Comparison of ENCODE assay signal across 11 mouse cellular contexts in genomic region chr17:56515690-56516410, GRCm38 (mm10). TPM values are rescaled to one million over a fixed set of nuclear protein-coding genes. Genes with fewer than 3 reads are reported as not detected.
DNase-seq lines count a peak whose midpoint lies in the region; ATAC-seq and TF ChIP-seq lines count a peak whose summit lies in the region.
"Had no signal": no experiment of that assay in that cellular context is flagged by ENCODE, and none has a peak within 500 bp of the region (broad histone marks: within the 10 kb centered on the region; RNA-seq: fewer than 3 reads in every experiment).

No protein-coding gene starts in this region.

- in situ Hi-C loops in Patski (cut with MboI; ENCODE audit: low pct_unique_long_range_greater_than_20kb): no loop called here

- peaks cover 14% of the 10 kb centered on the region; the same call in 1 of the 2 replicates for H3K4me1 ChIP-seq in kidney, embryonic 14.5 days (ENCODE audit: control insufficient read depth, insufficient read depth, low read length)
- H3K4me1 ChIP-seq in hindbrain, embryonic 13.5 days (replicated peaks): peaks cover 27% of the 10 kb centered on the region
- peaks cover 6% of the 10 kb centered on the region; the same call in 1 of the 2 replicates for H3K4me1 ChIP-seq in midbrain, postnatal 0 days (ENCODE audit: insufficient read depth, low read length)

- no peak overlapping the region for H3K27ac ChIP-seq in kidney, embryonic 14.5 days (ENCODE audit: low read depth, low read length)
- H3K27ac ChIP-seq in hindbrain, embryonic 13.5 days: peak overlapping the region; percentile 62
- no peak overlapping the region for H3K27ac ChIP-seq in midbrain, postnatal 0 days (ENCODE audit: low read depth, low read length)
- H3K27ac ChIP-seq: left cerebral cortex, adult 2 months had no signal

- no peak for DNase-seq in kidney, adult 9 months
- DNase-seq in Patski (ENCODE audit: low read depth, low spot score): peak; percentile 44
- DNase-seq in midbrain, postnatal 0 days (ENCODE audit: low spot score): peak; percentile 76
- no peak for DNase-seq in thymus, adult 18-20 months
- no peak for DNase-seq in cerebellum, adult 18-20 months
- no peak for DNase-seq in urinary bladder, adult 2 months (ENCODE audit: low spot score)

- H3K9ac ChIP-seq in kidney, embryonic 14.5 days (ENCODE audit: low read depth, low read length): peak overlapping the region; percentile 18; the same call in 1 of the 2 replicates
- peak overlapping the region; percentile 29; the same call in 1 of the 2 replicates for H3K9ac ChIP-seq in hindbrain, embryonic 13.5 days
- no peak overlapping the region for H3K9ac ChIP-seq in midbrain, postnatal 0 days (replicated peaks; ENCODE audit: low read length, poor library complexity, severe bottlenecking)

- 12% methylated on average over 13 of the region's 13 CpGs for WGBS in kidney, embryonic 14.5 days
- 11% methylated on average over 13 of the region's 13 CpGs for WGBS in hindbrain, embryonic 13.5 days
- 11% methylated on average over 13 of the region's 13 CpGs for WGBS in midbrain, postnatal 0 days

- TF ChIP-seq CTCF in Patski (IDR thresholded peaks at IDR 0.05): no peak
- TF ChIP-seq CTCF in midbrain, postnatal 0 days (IDR thresholded peaks at IDR 0.05): no peak

- no peak overlapping the region for H3K4me3 ChIP-seq in kidney, embryonic 14.5 days (ENCODE audit: low read length)
- no peak overlapping the region for H3K4me3 ChIP-seq in hindbrain, embryonic 13.5 days
- H3K4me3 ChIP-seq in midbrain, postnatal 0 days (ENCODE audit: low read depth, low read length): no peak overlapping the region
- H3K4me3 ChIP-seq: left cerebral cortex, adult 2 months had no signal

- H3K9me3 ChIP-seq in kidney, embryonic 14.5 days (ENCODE audit: control insufficient read depth, low read length): no peaks in the 10 kb centered on the region; the same call in none of the 2 replicates
- H3K9me3 ChIP-seq in hindbrain, embryonic 13.5 days: no peaks in the 10 kb centered on the region; the same call in 1 of the 2 replicates
- H3K9me3 ChIP-seq in midbrain, postnatal 0 days (ENCODE audit: low read length): no peaks in the 10 kb centered on the region

- peak; percentile 76 for ATAC-seq in kidney, embryonic 14.5 days (ENCODE audit: low FRiP score, low TSS enrichment)
- peak; percentile 48 for ATAC-seq in Patski
- peak; percentile 68 for ATAC-seq in hindbrain, embryonic 13.5 days (ENCODE audit: low FRiP score)
- ATAC-seq in midbrain, postnatal 0 days (ENCODE audit: low FRiP score): peak; percentile 57; the same call in 1 of the 2 replicates

- H3K27me3 ChIP-seq in kidney, embryonic 14.5 days (ENCODE audit: control insufficient read depth, insufficient read depth, low read length): peaks cover 23% of the 10 kb centered on the region
- peaks cover 6% of the 10 kb centered on the region for H3K27me3 ChIP-seq in Patski
- H3K27me3 ChIP-seq in hindbrain, embryonic 13.5 days: peaks cover 38% of the 10 kb centered on the region
- H3K27me3 ChIP-seq in midbrain, postnatal 0 days (ENCODE audit: insufficient read depth, low read length): peaks cover 14% of the 10 kb centered on the region; the same call in 1 of the 2 replicates

- H3K4me2 ChIP-seq in kidney, embryonic 14.5 days (replicated peaks; ENCODE audit: low read depth, low read length): peak overlapping the region; percentile 6; the same call in 1 of the 2 replicates
- peak overlapping the region; percentile 36 for H3K4me2 ChIP-seq in hindbrain, embryonic 13.5 days
- H3K4me2 ChIP-seq in midbrain, postnatal 0 days (ENCODE audit: low read depth, low read length, poor library complexity, severe bottlenecking): no peak overlapping the region

- POLR2A ChIA-PET in Patski (lab: Charles Lee): interaction anchor here (0.8 kb wide), 1 partner anchor 73 kb away, joined by 3 read pairs; no protein-coding TSS in a partner anchor

- no peaks in the 10 kb centered on the region for H3K36me3 ChIP-seq in kidney, embryonic 14.5 days (ENCODE audit: control insufficient read depth, insufficient read depth, low read length)
- no peaks in the 10 kb centered on the region for H3K36me3 ChIP-seq in hindbrain, embryonic 13.5 days
- no peaks in the 10 kb centered on the region for H3K36me3 ChIP-seq in midbrain, postnatal 0 days (ENCODE audit: insufficient read depth, low read length)

- CTCF ChIA-PET in Patski (lab: Charles Lee): no interaction called here

RNA-seq across cellular contexts. Expression of gene Znrf4, which starts 3.6 kb away (rescaled TPM):
- polyA plus RNA-seq in kidney, embryonic 14.5 days (2014; fragmentation: Nextera tagmentation; extraction: Ambion mirVana): not detected in 2 replicates
- not detected for polyA plus RNA-seq in Patski (2021)
- not detected in 2 replicates for polyA plus RNA-seq in hindbrain, embryonic 13.5 days (2015; fragmentation: Nextera tagmentation; extraction: Ambion mirVana)
- not detected in 2 replicates for total RNA-seq in midbrain, postnatal 0 days (2014; rRNA removed)
- polyA plus RNA-seq in midbrain, postnatal 0 days (2015; fragmentation: Nextera tagmentation; extraction: Ambion mirVana): not detected in 2 replicates
- not detected in 2 replicates for polyA plus RNA-seq in urinary bladder, adult 2 months (2012; rRNA removed)
- total RNA-seq: left cerebral cortex, adult 2 months; MEL had no signal
- polyA plus RNA-seq: spleen, adult 2 months had no signal

RNA-seq across cellular contexts. Expression of gene Gm20219, which starts 38.3 kb away (rescaled TPM):
- polyA plus RNA-seq in kidney, embryonic 14.5 days (2014; fragmentation: Nextera tagmentation; extraction: Ambion mirVana): 1.6 and 1.8 TPM in 2 replicates
- polyA plus RNA-seq in Patski (2021): 1.5 TPM
- 1.2 and 1.8 TPM in 2 replicates for polyA plus RNA-seq in hindbrain, embryonic 13.5 days (2015; fragmentation: Nextera tagmentation; extraction: Ambion mirVana)
- total RNA-seq in midbrain, postnatal 0 days (2014; rRNA removed): 0.22 TPM in 1 of 2 replicates, not detected in the other
- 0.26 and 0.56 TPM in 2 replicates for polyA plus RNA-seq in midbrain, postnatal 0 days (2015; fragmentation: Nextera tagmentation; extraction: Ambion mirVana)
- 15.6 and 22.1 TPM in 2 replicates for polyA plus RNA-seq in urinary bladder, adult 2 months (2012; rRNA removed)

RNA-seq across cellular contexts. Expression of gene Ptprs, which starts 39.6 kb away (rescaled TPM):
- polyA plus RNA-seq in kidney, embryonic 14.5 days (2014; fragmentation: Nextera tagmentation; extraction: Ambion mirVana): 115 and 122 TPM in 2 replicates
- polyA plus RNA-seq in Patski (2021): 240 TPM
- 273 TPM in 2 replicates for polyA plus RNA-seq in hindbrain, embryonic 13.5 days (2015; fragmentation: Nextera tagmentation; extraction: Ambion mirVana)
- 716 and 795 TPM in 2 replicates for total RNA-seq in midbrain, postnatal 0 days (2014; rRNA removed)
- polyA plus RNA-seq in midbrain, postnatal 0 days (2015; fragmentation: Nextera tagmentation; extraction: Ambion mirVana): 208 and 225 TPM in 2 replicates
- 313 and 341 TPM in 2 replicates for polyA plus RNA-seq in urinary bladder, adult 2 months (2012; rRNA removed)

Comparison
In these comparisons a context has a peak if more than half of its experiments do, and no peak if none do; other contexts are left out.
1. DNase-seq: peak in Patski (single experiment) and midbrain, postnatal 0 days (single experiment); none in kidney, adult 9 months (single experiment), thymus, adult 18-20 months (0 of 2), cerebellum, adult 18-20 months (0 of 2) and urinary bladder, adult 2 months (single experiment).
2. Peak in every context shown above with its lines, with median percentiles within 50 percentile points of each other: ATAC-seq.